Mouse (Mus musculus) midbrain, embryonic 15.5 days (tissue): ENCODE measurements at regions not wholly inside any gene's neighbourhood (a gene's known extent, or its start where the extent isn't known, plus 50 kb on each side); places are given as distances from the start of the nearest gene placed in this dataset.

ENCODE experiments used
- ATAC-seq: fragments of 200-750 bp; cut with Nextera tagmentation; replicated peaks from 2 replicates; pipeline ENCODE4 v1.8.0; 2017; ENCODE audit warnings: moderate TSS enrichment
- H3K27ac ChIP-seq: fragments of 300-500 bp; sonication (generic); 2 replicates; pipeline ENCODE4 v1.5.1; 2015; ENCODE audit warnings: mild to moderate bottlenecking, inconsistent platforms
- H3K27me3 ChIP-seq: fragments of 300-500 bp; sonication (generic); replicated peaks from 2 replicates; pipeline ENCODE4 v1.6.1; 2015; ENCODE audit warnings: inconsistent platforms
- H3K36me3 ChIP-seq: fragments of 300-500 bp; sonication (generic); replicated peaks from 2 replicates; pipeline ENCODE4 v1.6.1; 2015; ENCODE audit warnings: inconsistent platforms
- H3K4me1 ChIP-seq: fragments of 300-500 bp; sonication (generic); 2 replicates; pipeline ENCODE4 v1.6.1; 2015; ENCODE audit warnings: inconsistent platforms
- H3K4me2 ChIP-seq: fragments of 300-500 bp; sonication (generic); 2 replicates; pipeline ENCODE4 v1.6.1; 2015; ENCODE audit warnings: inconsistent platforms, mild to moderate bottlenecking, moderate library complexity
- H3K4me3 ChIP-seq: fragments of 300-500 bp; sonication (generic); 2 replicates; pipeline ENCODE4 v1.5.1; 2015; ENCODE audit warnings: mild to moderate bottlenecking, inconsistent platforms
- H3K9ac ChIP-seq: fragments of 300-500 bp; sonication (generic); 2 replicates; pipeline ENCODE4 v1.6.1; 2015; ENCODE audit warnings: mild to moderate bottlenecking, inconsistent platforms
- H3K9me3 ChIP-seq: fragments of 300-500 bp; sonication (generic); 2 replicates; pipeline ENCODE4 v1.6.1; 2016; ENCODE audit warnings: inconsistent platforms
- WGBS: fragments of 180-500 bp; shearing (Covaris S2); methylation state at CpG from one replicate; pipeline ENCODE4 v1.1.7; 2015; ENCODE audit warnings: mixed read lengths; 5-methylcytosine and 5-hydroxymethylcytosine counted together

DNA sequence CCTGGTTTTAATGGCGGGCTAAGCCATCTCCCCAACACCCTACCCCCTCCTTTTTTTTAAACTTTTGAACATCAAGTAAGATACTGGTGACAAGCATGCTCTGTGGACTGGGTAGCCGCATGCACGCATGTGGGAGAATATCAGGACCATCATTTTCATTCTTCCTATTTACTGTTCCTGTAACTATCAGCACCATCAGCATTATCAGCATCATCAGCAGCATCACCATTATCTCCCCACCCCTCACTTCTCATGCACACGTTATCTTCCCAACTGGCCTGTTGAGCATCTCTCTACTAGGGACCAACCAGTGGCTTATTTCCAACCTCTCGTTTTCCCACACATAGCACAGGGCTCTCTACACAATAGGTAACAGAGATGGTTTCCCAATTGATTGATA is 249.1 kb downstream of the Rplp1 start:
- H3K9me3 ChIP-seq, result no peaks in the 10 kb centered on the region
- WGBS, result 89% methylated on average over 5 of the region's 5 CpGs
- H3K4me1 ChIP-seq, result no peaks in the 10 kb centered on the region

DNA sequence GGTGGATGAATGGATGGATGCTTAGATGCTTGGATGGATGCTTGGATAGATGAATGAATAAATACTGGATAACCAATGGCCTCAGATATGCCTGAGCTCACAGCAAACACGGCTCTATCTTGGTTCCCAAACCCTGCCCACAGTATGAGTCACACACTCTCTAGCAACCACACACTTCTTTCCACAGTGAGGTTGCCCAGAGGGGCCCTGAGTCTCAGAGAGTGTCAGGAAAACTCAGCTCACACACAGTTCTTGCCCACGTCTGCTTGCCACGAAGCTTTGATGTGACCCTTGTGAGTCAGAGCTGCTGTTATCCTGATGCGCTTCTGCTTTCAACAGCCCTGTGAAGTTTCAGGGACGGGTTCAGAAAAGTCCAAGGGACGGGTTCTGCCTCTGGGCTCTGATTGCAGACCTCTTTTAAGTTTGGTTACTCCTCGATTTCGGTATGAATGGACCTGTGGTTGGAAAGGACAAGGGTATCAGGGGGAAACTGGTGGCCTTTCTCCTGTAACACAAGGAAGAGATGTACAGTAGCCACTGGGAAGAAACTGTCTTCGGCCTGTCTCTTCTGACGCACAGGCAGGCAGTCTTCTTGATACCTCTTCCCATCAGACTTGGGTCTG is 250.2 kb downstream of the Rplp1 start:
- no peaks in the 10 kb centered on the region for H3K27me3 ChIP-seq
- no peak overlapping the region for H3K4me2 ChIP-seq
- H3K27ac ChIP-seq, result no peak overlapping the region
- H3K36me3 ChIP-seq, result no peaks in the 10 kb centered on the region
- no peak for ATAC-seq
- H3K4me3 ChIP-seq, result no peak overlapping the region
- no peaks in the 10 kb centered on the region for H3K4me1 ChIP-seq
- no peak overlapping the region for H3K9ac ChIP-seq
- WGBS, result 89% methylated on average over 10 of the region's 10 CpGs
- H3K9me3 ChIP-seq, result no peaks in the 10 kb centered on the region

More for the DNA sequence above, 249.1 kb downstream of the Rplp1 start:
- Histone ChIP-seq H3K4me3 (no peak overlapping the region), H3K4me2 (no peak overlapping the region), H3K9ac (no peak overlapping the region), H3K27ac (no peak overlapping the region), H3K27me3 (no peaks in the 10 kb centered on the region), H3K36me3 (no peaks in the 10 kb centered on the region)
- ATAC-seq, result no peak

GRCm38 (mm10) chr9:61662055-61663028 is 252.0 kb downstream of the Rplp1 start:
- H3K4me2 ChIP-seq, result no peak overlapping the region
- WGBS, result 74% methylated on average over 12 of the region's 12 CpGs

DNA sequence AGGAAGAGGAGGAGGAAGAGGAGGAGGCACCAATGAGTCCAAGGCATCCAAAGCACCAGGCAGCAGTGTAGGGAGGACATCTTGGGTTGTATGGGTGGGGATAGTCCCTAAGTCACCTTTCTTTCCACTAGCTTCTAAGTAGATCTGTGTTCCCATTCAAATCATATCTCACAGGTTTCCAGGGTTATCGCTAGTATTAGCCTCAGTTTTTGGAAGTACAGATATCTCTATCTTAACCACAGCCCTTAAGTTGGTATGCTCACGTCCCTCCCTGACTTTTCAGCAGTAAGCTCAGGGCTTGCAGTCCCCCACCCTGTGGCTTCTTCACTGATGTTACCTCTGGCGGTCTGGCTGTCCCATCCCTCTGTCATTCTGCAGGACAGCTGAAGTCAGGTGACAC is 254.2 kb downstream of the Rplp1 start:
- ATAC-seq, result no peak
- Histone ChIP-seq H3K36me3 (no peaks in the 10 kb centered on the region), H3K27ac (no peak overlapping the region), H3K4me3 (no peak overlapping the region), H3K4me1 (no peaks in the 10 kb centered on the region), H3K4me2 (no peak overlapping the region), H3K27me3 (no peaks in the 10 kb centered on the region), H3K9me3 (no peaks in the 10 kb centered on the region), H3K9ac (no peak overlapping the region)
- WGBS, result 86% methylated on average over 3 of the region's 3 CpGs

More at GRCm38 (mm10) chr9:61662055-61663028, 252.0 kb downstream of the Rplp1 start:
- Histone ChIP-seq H3K36me3 (no peaks in the 10 kb centered on the region), H3K4me1 (no peaks in the 10 kb centered on the region), H3K4me3 (no peak overlapping the region), H3K27me3 (no peaks in the 10 kb centered on the region), H3K9ac (no peak overlapping the region), H3K9me3 (no peaks in the 10 kb centered on the region), H3K27ac (no peak overlapping the region)
- no peak for ATAC-seq

GRCm38 (mm10) chr9:61657996-61658395 is 256.3 kb downstream of the Rplp1 start:
- Histone ChIP-seq H3K27ac (no peak overlapping the region), H3K27me3 (no peaks in the 10 kb centered on the region), H3K36me3 (no peaks in the 10 kb centered on the region), H3K9ac (no peak overlapping the region), H3K4me1 (no peaks in the 10 kb centered on the region), H3K9me3 (no peaks in the 10 kb centered on the region), H3K4me2 (no peak overlapping the region), H3K4me3 (no peak overlapping the region)
- 86% methylated on average over 8 of the region's 8 CpGs for WGBS
- no peak for ATAC-seq

GRCm38 (mm10) chr9:61655433-61655981 is 258.8 kb downstream of the Rplp1 start:
- WGBS, result 82% methylated on average over 9 of the region's 9 CpGs
- no peak for ATAC-seq
- H3K4me1 ChIP-seq, result no peaks in the 10 kb centered on the region
- H3K9ac ChIP-seq, result no peak overlapping the region
- no peak overlapping the region for H3K4me2 ChIP-seq
- no peaks in the 10 kb centered on the region for H3K9me3 ChIP-seq
- no peak overlapping the region for H3K27ac ChIP-seq
- no peaks in the 10 kb centered on the region for H3K36me3 ChIP-seq
- no peak overlapping the region for H3K4me3 ChIP-seq
- no peaks in the 10 kb centered on the region for H3K27me3 ChIP-seq

DNA sequence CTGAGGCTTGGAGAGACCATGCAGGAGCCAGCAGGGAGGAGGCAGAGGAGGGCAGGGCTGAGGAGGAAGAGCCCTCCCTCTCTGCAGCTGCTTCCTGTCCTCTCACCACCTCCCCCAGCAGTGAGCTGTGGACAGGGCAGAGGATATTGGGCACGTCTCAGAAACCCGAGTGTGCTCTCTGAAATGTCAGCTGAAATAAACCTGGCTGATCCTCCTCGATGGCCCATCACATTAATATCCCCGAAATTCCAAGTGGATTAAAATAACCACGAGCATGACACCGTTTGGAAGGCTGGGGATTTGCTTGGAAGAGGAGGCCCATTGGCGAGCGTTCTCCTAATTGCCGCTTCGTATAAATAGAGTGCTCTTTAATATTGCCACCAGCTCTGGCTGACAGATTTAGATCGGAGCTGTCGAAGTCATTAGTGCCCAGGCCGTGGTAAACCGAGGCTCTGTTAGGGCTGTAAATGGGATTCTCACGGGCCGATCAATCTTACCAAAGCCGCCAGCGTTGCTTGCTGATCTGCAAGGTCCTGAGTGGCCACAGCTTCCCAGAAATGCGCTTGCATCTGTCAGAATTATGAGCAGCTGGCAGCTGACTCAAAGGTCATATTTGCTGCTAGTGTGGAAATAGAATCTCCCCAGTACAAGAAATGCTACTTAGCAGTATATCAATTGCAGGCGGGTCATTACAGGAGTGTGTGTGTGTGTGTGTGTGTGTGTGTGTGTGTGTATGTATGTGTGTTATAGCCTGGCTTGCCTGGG is 268.5 kb downstream of the Rplp1 start:
- Histone ChIP-seq H3K9ac (no peak overlapping the region), H3K4me3 (no peak overlapping the region), H3K27ac (peak overlapping the region; percentile 56), H3K4me1 (peaks cover 4% of the 10 kb centered on the region; the same call in 1 of the 2 replicates), H3K9me3 (no peaks in the 10 kb centered on the region), H3K27me3 (no peaks in the 10 kb centered on the region), H3K4me2 (no peak overlapping the region), H3K36me3 (no peaks in the 10 kb centered on the region)
- peak; percentile 65; the same call in 1 of the 2 replicates for ATAC-seq
- 33% methylated on average over 20 of the region's 20 CpGs for WGBS

GRCm38 (mm10) chr9:61640739-61641138 is 268.6 kb downstream of the Tle3 start:
- Histone ChIP-seq H3K9me3 (no peaks in the 10 kb centered on the region), H3K27ac (no peak overlapping the region), H3K9ac (no peak overlapping the region), H3K27me3 (no peaks in the 10 kb centered on the region), H3K36me3 (no peaks in the 10 kb centered on the region), H3K4me2 (no peak overlapping the region), H3K4me3 (no peak overlapping the region), H3K4me1 (peaks cover 4% of the 10 kb centered on the region; the same call in 1 of the 2 replicates)
- ATAC-seq, result no peak
- WGBS, result 96% methylated on average over 3 of the region's 3 CpGs

DNA sequence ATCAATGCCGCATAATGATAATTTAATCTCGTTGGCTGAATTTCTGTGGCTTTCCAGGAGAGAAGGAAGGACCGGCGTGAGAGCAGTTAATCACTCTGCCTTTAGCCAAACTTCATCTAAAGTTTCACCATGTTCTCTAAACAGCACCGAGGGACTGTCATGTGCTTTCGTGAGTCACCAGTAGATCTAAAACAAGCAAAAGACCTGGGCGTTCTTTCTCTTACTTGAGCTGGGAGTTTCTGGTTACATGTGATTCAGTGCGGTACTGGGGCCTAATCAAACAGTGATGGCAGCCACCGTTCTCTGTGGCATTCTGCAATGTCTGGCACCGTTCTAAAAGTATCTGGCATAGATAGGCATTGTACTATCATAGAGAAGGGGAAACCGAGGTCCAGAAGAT is 266.7 kb downstream of the Tle3 start:
- Histone ChIP-seq H3K4me2 (no peak overlapping the region), H3K9me3 (no peaks in the 10 kb centered on the region), H3K4me3 (no peak overlapping the region), H3K4me1 (no peaks in the 10 kb centered on the region), H3K9ac (no peak overlapping the region), H3K27ac (no peak overlapping the region), H3K27me3 (no peaks in the 10 kb centered on the region), H3K36me3 (no peaks in the 10 kb centered on the region)
- WGBS, result 95% methylated on average over 11 of the region's 11 CpGs
- ATAC-seq, result no peak

DNA sequence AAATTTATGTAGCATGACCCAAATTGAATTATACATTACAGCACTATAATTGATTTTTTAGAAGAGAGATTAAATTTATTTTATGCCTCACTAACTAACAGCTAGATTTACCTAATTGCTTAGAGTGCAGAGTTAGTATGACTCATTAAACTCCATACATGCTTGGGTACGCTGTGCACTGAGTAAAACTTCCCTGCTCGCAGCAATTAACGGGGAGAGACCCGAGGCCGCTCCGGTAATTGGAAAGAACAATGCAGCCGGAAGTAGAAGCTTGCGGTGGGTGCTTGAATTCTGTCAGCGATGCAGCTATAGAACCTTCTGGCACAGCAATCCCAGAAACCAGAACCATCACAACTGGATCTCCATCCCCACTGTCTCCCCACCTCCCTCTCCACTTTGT is 261.8 kb downstream of the Tle3 start:
- ATAC-seq, result no peak
- H3K4me1 ChIP-seq, result no peaks in the 10 kb centered on the region; the same call in 1 of the 2 replicates
- no peaks in the 10 kb centered on the region for H3K27me3 ChIP-seq
- H3K36me3 ChIP-seq, result no peaks in the 10 kb centered on the region
- no peak overlapping the region for H3K4me3 ChIP-seq
- 72% methylated on average over 9 of the region's 9 CpGs for WGBS
- no peak overlapping the region for H3K27ac ChIP-seq
- H3K4me2 ChIP-seq, result no peak overlapping the region
- no peaks in the 10 kb centered on the region for H3K9me3 ChIP-seq
- no peak overlapping the region for H3K9ac ChIP-seq

DNA sequence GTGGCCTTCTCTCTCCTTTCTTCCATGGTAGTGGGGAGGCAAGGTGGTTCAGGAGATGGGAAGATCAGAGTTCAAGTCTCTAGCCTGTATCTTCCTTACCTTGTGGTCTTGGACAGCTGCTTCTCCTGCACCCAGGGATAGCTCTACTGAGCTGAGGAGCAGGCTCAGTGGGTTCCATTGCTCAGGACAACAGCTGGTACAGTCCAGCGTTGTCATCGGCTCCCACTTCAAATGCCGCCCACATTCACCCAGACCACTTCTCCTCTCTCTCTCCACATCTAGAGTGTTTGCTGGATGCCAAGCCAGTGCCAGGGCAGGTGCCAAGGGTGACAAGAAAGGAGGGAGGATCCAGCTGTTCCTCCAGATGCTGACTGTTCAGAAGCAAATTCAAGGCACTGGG is 260.4 kb downstream of the Tle3 start:
- H3K4me2 ChIP-seq, result no peak overlapping the region
- H3K9ac ChIP-seq, result no peak overlapping the region
- H3K36me3 ChIP-seq, result no peaks in the 10 kb centered on the region
- H3K4me1 ChIP-seq, result no peaks in the 10 kb centered on the region; the same call in 1 of the 2 replicates
- H3K27ac ChIP-seq, result no peak overlapping the region
- no peak for ATAC-seq
- H3K9me3 ChIP-seq, result no peaks in the 10 kb centered on the region
- H3K27me3 ChIP-seq, result no peaks in the 10 kb centered on the region
- 86% methylated on average over 3 of the region's 3 CpGs for WGBS
- H3K4me3 ChIP-seq, result no peak overlapping the region

DNA sequence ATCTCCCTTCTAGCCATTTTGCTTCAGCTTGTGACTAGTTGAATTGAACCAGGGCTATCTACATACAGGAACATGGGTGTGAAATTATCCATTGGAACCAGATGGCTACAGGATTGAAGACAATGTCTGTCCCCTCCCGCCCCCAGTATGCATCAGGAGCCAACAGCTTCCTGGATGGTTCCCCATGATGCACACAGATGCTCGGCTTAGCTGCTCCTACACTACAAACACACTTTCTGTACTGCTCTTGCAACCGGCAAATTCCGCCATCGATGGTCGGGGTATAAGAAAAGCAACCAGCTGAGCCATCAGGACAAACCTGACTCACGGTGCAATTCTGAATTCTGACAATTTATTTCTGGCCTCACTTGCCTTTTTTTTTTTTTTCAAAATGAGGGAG is 258.9 kb downstream of the Tle3 start:
- Histone ChIP-seq H3K4me1 (no peaks in the 10 kb centered on the region; the same call in 1 of the 2 replicates), H3K9ac (no peak overlapping the region), H3K27me3 (no peaks in the 10 kb centered on the region), H3K4me2 (no peak overlapping the region), H3K9me3 (no peaks in the 10 kb centered on the region), H3K36me3 (no peaks in the 10 kb centered on the region), H3K27ac (no peak overlapping the region), H3K4me3 (no peak overlapping the region)
- 80% methylated on average over 7 of the region's 7 CpGs for WGBS
- no peak for ATAC-seq
